ENCODE assay signal across 9 mouse cellular contexts in the genomic region with DNA sequence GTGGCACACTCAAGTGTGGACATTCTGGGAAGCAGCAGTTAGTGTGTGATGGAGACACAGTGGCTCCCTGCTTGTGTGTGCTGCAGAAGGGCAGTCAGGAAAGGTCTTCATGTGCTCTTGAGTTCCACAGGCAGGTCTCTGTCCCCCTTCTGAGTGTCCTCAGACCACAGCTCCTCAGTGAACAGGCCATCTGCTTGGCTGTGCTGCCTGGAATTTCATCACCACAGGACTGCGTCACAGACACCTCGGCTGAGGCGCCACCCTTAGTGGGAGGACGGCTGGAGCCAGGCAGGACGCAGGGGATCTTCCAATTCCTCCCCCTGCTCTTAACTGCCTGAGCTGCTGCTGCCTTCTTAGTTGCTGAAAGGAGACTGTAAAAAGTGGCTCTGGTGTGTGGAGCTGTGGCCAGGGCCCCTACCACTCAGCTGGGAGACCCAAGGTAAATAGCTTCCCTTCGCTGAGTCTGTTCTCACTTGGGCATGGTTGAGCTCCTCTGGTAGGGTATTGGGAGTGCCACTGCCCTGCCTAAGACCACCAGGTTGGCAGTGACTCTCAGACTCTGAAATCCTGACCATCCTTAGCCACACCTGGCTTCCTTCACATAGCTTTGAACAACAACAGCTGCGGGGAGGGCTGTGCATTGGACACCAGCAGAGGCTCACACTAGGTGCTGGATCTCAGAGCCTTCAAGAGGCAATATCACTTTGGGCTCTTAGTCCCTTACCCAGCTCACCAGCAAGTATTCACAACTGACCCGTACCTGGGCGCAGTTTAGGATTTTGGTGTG. TPM values are rescaled to one million over a fixed set of nuclear protein-coding genes. Genes with fewer than 3 reads are reported as not detected.
DNase-seq lines count a peak whose midpoint lies in the region; ATAC-seq and TF ChIP-seq lines count a peak whose summit lies in the region.
"Had no signal": no experiment of that assay in that cellular context is flagged by ENCODE, and none has a peak within 500 bp of the region (broad histone marks: within the 10 kb centered on the region; RNA-seq: fewer than 3 reads in every experiment).

No protein-coding gene starts in this region.

- H3K4me3 ChIP-seq in intestine, embryonic 15.5 days (replicated peaks), result no peak overlapping the region
- no peak overlapping the region for H3K4me3 ChIP-seq in intestine, postnatal 0 days (ENCODE audit: low read depth, low read length)
- H3K4me3 ChIP-seq in kidney, postnatal 0 days (replicated peaks; ENCODE audit: low read depth, low read length), result no peak overlapping the region
- no peak overlapping the region for H3K4me3 ChIP-seq in lung, embryonic 14.5 days (ENCODE audit: low read depth, low read length)
- H3K4me3 ChIP-seq: embryonic facial prominence, embryonic 12.5 days had no signal

- H3K27me3 ChIP-seq in intestine, embryonic 15.5 days (replicated peaks), result no peaks in the 10 kb centered on the region
- no peaks in the 10 kb centered on the region for H3K27me3 ChIP-seq in intestine, postnatal 0 days (replicated peaks; ENCODE audit: control insufficient read depth, insufficient read depth, low read length)
- no peaks in the 10 kb centered on the region for H3K27me3 ChIP-seq in kidney, postnatal 0 days (ENCODE audit: insufficient read depth, low read length)
- no peaks in the 10 kb centered on the region for H3K27me3 ChIP-seq in lung, embryonic 14.5 days (ENCODE audit: insufficient read depth, low read length)
- H3K27me3 ChIP-seq: embryonic facial prominence, embryonic 12.5 days had no signal

- peak overlapping the region; percentile 38; the same call in 1 of the 2 replicates for H3K27ac ChIP-seq in intestine, embryonic 15.5 days
- H3K27ac ChIP-seq in intestine, postnatal 0 days (ENCODE audit: low read depth, low read length), result no peak overlapping the region; the same call in 1 of the 2 replicates
- H3K27ac ChIP-seq in kidney, postnatal 0 days, result peak overlapping the region; percentile 27; the same call in 1 of the 2 replicates
- H3K27ac ChIP-seq in lung, embryonic 14.5 days (ENCODE audit: low read depth), result peak overlapping the region; percentile 81

- no peaks in the 10 kb centered on the region for H3K9me3 ChIP-seq in intestine, embryonic 15.5 days
- no peaks in the 10 kb centered on the region for H3K9me3 ChIP-seq in intestine, postnatal 0 days (ENCODE audit: control insufficient read depth)
- no peaks in the 10 kb centered on the region for H3K9me3 ChIP-seq in kidney, postnatal 0 days (replicated peaks; ENCODE audit: low read length)
- no peaks in the 10 kb centered on the region for H3K9me3 ChIP-seq in lung, embryonic 14.5 days (ENCODE audit: low read depth, low read length)
- H3K9me3 ChIP-seq: embryonic facial prominence, embryonic 12.5 days had no signal

- 66% methylated on average over 9 of the region's 9 CpGs for WGBS in intestine, embryonic 15.5 days
- 70% methylated on average over 9 of the region's 9 CpGs for WGBS in intestine, postnatal 0 days
- WGBS in kidney, postnatal 0 days, result 51% methylated on average over 9 of the region's 9 CpGs
- WGBS in lung, embryonic 14.5 days, result 46% methylated on average over 9 of the region's 9 CpGs

- TF ChIP-seq CTCF in intestine, postnatal 0 days (IDR thresholded peaks at IDR 0.05; ENCODE audit: low read depth), result no peak
- no peak for TF ChIP-seq CTCF in kidney, postnatal 0 days (IDR thresholded peaks at IDR 0.05; ENCODE audit: low read depth)
- no peak for TF ChIP-seq CTCF in lung, embryonic 14.5 days (IDR thresholded peaks at IDR 0.05; ENCODE audit: low read depth)

- peaks cover 39% of the 10 kb centered on the region for H3K4me1 ChIP-seq in intestine, embryonic 15.5 days (replicated peaks)
- peaks cover 7% of the 10 kb centered on the region; the same call in 1 of the 2 replicates for H3K4me1 ChIP-seq in intestine, postnatal 0 days (replicated peaks; ENCODE audit: control insufficient read depth, insufficient read depth, low read length)
- H3K4me1 ChIP-seq in kidney, postnatal 0 days (replicated peaks; ENCODE audit: insufficient read depth, low read length), result peaks cover 17% of the 10 kb centered on the region
- H3K4me1 ChIP-seq in lung, embryonic 14.5 days (ENCODE audit: insufficient read depth), result peaks cover 41% of the 10 kb centered on the region

- peak; percentile 89 for DNase-seq in cerebellum, adult 9-10 months
- DNase-seq in gastrocnemius, postnatal 36 days, result peak; percentile 55 to 76
- peak; percentile 40 for DNase-seq in kidney, postnatal 0 days (ENCODE audit: low spot score)
- DNase-seq in lung, embryonic 14.5 days, result peak; percentile 85
- DNase-seq in right cerebral cortex, adult 2 months (ENCODE audit: low spot score in 2 of 2), result peak; percentile 76 to 81
- DNase-seq in spleen, postnatal 14 days (ENCODE audit: low spot score in 2 of 2), result no peak

- no peak for ATAC-seq in intestine, embryonic 15.5 days
- no peak for ATAC-seq in intestine, postnatal 0 days
- ATAC-seq in kidney, postnatal 0 days (replicated peaks; ENCODE audit: low FRiP score, low read depth), result no peak
- ATAC-seq in lung, embryonic 14.5 days (ENCODE audit: insufficient read depth), result peak; percentile 83

- H3K9ac ChIP-seq in intestine, embryonic 15.5 days, result no peak overlapping the region; the same call in 1 of the 2 replicates
- no peak overlapping the region for H3K9ac ChIP-seq in intestine, postnatal 0 days (ENCODE audit: low read depth, low read length)
- H3K9ac ChIP-seq in kidney, postnatal 0 days (ENCODE audit: low read depth, low read length), result no peak overlapping the region
- peak overlapping the region; percentile 23 for H3K9ac ChIP-seq in lung, embryonic 14.5 days
- H3K9ac ChIP-seq: embryonic facial prominence, embryonic 12.5 days had no signal

- peaks cover 10% of the 10 kb centered on the region; the same call in 1 of the 2 replicates for H3K36me3 ChIP-seq in intestine, embryonic 15.5 days
- peaks cover 24% of the 10 kb centered on the region for H3K36me3 ChIP-seq in intestine, postnatal 0 days (ENCODE audit: control insufficient read depth, insufficient read depth)
- H3K36me3 ChIP-seq in kidney, postnatal 0 days (ENCODE audit: insufficient read depth, low read length), result peaks cover 14% of the 10 kb centered on the region; the same call in 1 of the 2 replicates
- H3K36me3 ChIP-seq in lung, embryonic 14.5 days (ENCODE audit: insufficient read depth), result peaks cover 30% of the 10 kb centered on the region

- no peak overlapping the region for H3K4me2 ChIP-seq in intestine, embryonic 15.5 days (replicated peaks)
- H3K4me2 ChIP-seq in intestine, postnatal 0 days (replicated peaks; ENCODE audit: low read depth), result no peak overlapping the region
- no peak overlapping the region for H3K4me2 ChIP-seq in kidney, postnatal 0 days (ENCODE audit: low read length)
- H3K4me2 ChIP-seq in lung, embryonic 14.5 days, result peak overlapping the region; percentile 42
- H3K4me2 ChIP-seq: embryonic facial prominence, embryonic 12.5 days had no signal

- intact Hi-C loops in gastrocnemius, postnatal 36 days (cut with DNase I), result no loop called here

RNA-seq across cellular contexts. Expression of a gene that starts 14.3 kb away (rescaled TPM):
- polyA plus RNA-seq in intestine, embryonic 15.5 days (2015; fragmentation: Nextera tagmentation; extraction: Ambion mirVana), result 68.4 and 71.1 TPM in 2 replicates
- polyA plus RNA-seq in intestine, postnatal 0 days (2015; fragmentation: Nextera tagmentation; extraction: Ambion mirVana), result 35.8 and 36.4 TPM in 2 replicates
- total RNA-seq in gastrocnemius, postnatal 36 days (2021), result 100 to 1,000 TPM; 135 to 142 TPM
- polyA plus RNA-seq in kidney, postnatal 0 days (2015; fragmentation: Nextera tagmentation; extraction: Ambion mirVana), result 74.3 and 75.3 TPM in 2 replicates
- polyA plus RNA-seq in lung, embryonic 14.5 days (2014; fragmentation: Nextera tagmentation; extraction: Ambion mirVana), result 92.6 and 98.9 TPM in 2 replicates

RNA-seq across cellular contexts. Expression of a gene that starts 48.0 kb away (rescaled TPM):
- polyA plus RNA-seq in intestine, embryonic 15.5 days (2015; fragmentation: Nextera tagmentation; extraction: Ambion mirVana), result 2.3 and 2.5 TPM in 2 replicates
- 1.3 and 1.6 TPM in 2 replicates for polyA plus RNA-seq in intestine, postnatal 0 days (2015; fragmentation: Nextera tagmentation; extraction: Ambion mirVana)
- not detected for total RNA-seq in gastrocnemius, postnatal 36 days (2021)
- polyA plus RNA-seq in kidney, postnatal 0 days (2015; fragmentation: Nextera tagmentation; extraction: Ambion mirVana), result not detected in 2 replicates
- polyA plus RNA-seq in lung, embryonic 14.5 days (2014; fragmentation: Nextera tagmentation; extraction: Ambion mirVana), result 0.32 and 0.41 TPM in 2 replicates

RNA-seq across cellular contexts. Expression of a gene that starts 52.7 kb away (rescaled TPM):
- polyA plus RNA-seq in intestine, embryonic 15.5 days (2015; fragmentation: Nextera tagmentation; extraction: Ambion mirVana), result 21.7 and 24.1 TPM in 2 replicates
- 9.0 and 10.2 TPM in 2 replicates for polyA plus RNA-seq in intestine, postnatal 0 days (2015; fragmentation: Nextera tagmentation; extraction: Ambion mirVana)
- 100 to 1,000 TPM in 1 of 2 experiments, 10 to 100 TPM in 1; 96.8 to 127 TPM for total RNA-seq in gastrocnemius, postnatal 36 days (2021)
- polyA plus RNA-seq in kidney, postnatal 0 days (2015; fragmentation: Nextera tagmentation; extraction: Ambion mirVana), result 20.1 and 20.9 TPM in 2 replicates
- polyA plus RNA-seq in lung, embryonic 14.5 days (2014; fragmentation: Nextera tagmentation; extraction: Ambion mirVana), result 20.6 and 25.4 TPM in 2 replicates

RNA-seq across cellular contexts. Expression of a gene that starts 52.7 kb away (rescaled TPM):
- polyA plus RNA-seq in intestine, embryonic 15.5 days (2015; fragmentation: Nextera tagmentation; extraction: Ambion mirVana), result 64.5 and 65.0 TPM in 2 replicates
- 45.8 and 48.7 TPM in 2 replicates for polyA plus RNA-seq in intestine, postnatal 0 days (2015; fragmentation: Nextera tagmentation; extraction: Ambion mirVana)
- total RNA-seq in gastrocnemius, postnatal 36 days (2021), result 10 to 100 TPM; 12.6 to 13.6 TPM
- 109 and 118 TPM in 2 replicates for polyA plus RNA-seq in kidney, postnatal 0 days (2015; fragmentation: Nextera tagmentation; extraction: Ambion mirVana)
- 56.7 and 57.4 TPM in 2 replicates for polyA plus RNA-seq in lung, embryonic 14.5 days (2014; fragmentation: Nextera tagmentation; extraction: Ambion mirVana)

Comparison
In these comparisons a context has a peak if more than half of its experiments do, and no peak if none do; other contexts are left out.
1. DNase-seq: peak in cerebellum, adult 9-10 months (single experiment), gastrocnemius, postnatal 36 days (2 of 2), kidney, postnatal 0 days (single experiment), lung, embryonic 14.5 days (single experiment) and right cerebral cortex, adult 2 months (2 of 2); none in spleen, postnatal 14 days (0 of 2).